Mouse (Mus musculus): Measurements from ENCODE around the gene Angel1.

DNA sequence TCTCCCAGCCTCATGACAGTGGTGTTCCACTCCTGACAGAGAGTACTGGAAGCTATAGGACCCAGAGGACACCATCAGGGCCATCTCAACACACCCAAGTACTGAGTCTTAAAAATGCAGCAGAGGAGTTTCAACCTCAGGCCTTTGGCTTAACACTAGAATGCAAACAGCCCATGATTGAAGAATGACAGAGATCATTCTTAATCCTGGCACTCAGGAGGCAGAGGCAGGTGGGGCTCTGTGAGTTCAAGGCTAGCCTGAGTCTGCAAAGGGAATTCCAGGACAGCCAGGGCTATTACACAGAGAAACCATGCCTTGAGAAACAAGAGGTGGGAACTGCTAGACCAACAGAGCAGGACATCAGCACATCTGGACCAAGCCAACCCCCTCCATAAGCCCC lies 43.6 kb upstream of the Angel1 start:
- TF ChIP-seq GATA1 (IDR thresholded peaks at IDR 0.05; ENCODE audit: borderline replicate concordance, low read length) (no peak), CTCF (IDR thresholded peaks at IDR 0.05; ENCODE audit: low read depth, low read length) (no peak), POLR2AphosphoS5 (IDR thresholded peaks at IDR 0.05; ENCODE audit: insufficient replicate concordance, low read depth, low read length) (no peak), GATA2 (IDR thresholded peaks at IDR 0.05; ENCODE audit: borderline replicate concordance, low read depth, low read length) (no peak)
